Mouse (Mus musculus) right cerebral cortex, postnatal 4 days (tissue): Measurements from ENCODE around the gene Ampd3.
A peak's percentile ranks its signal among the peaks of the same experiment; 100 is the strongest.

Experiments
- DNase-seq: peaks from one replicate; pipeline ENCODE4 v3.0.0-alpha.2; 2022

Ampd3 gene

DNA sequence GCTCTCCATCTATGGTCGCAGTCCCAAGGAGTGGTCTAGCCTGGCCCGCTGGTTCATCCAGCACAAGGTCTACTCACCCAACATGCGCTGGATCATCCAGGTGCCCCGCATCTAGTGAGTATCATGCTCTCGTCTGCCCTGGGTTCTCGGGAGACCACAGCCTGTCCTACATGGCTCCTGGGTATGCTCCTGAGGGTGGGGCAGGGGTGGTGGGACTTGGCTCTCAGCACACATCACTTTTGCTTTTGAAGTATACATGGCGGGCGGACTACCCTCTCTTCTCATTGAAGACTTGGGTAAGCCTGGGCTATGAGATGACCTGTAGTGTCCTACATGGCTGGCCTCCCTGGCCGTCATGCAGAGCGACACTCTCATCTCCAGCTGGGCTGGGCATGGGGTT, 35.1 kb downstream of the Ampd3 start:
- no peak for DNase-seq

DNA sequence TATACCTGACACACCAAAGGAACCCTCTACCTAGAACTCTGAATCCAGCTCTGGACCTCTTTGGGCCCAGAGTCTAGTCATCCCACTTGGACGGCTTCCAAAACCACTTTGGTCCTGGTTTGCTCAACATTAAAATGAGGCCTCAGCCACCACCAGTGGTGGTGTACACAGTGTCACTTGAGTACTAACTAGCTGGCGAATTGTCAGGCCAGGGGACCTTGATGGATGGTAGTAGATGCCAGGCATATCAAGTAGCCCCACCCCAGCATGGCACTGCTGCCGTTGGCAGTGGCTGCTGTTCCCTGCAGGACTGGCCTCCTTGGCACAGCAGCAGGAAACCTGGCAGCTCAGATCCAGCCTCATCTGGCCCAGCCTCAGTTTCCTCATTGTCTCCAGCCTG, 36.3 kb downstream of the Ampd3 start:
- peak; percentile 45 for DNase-seq

DNA sequence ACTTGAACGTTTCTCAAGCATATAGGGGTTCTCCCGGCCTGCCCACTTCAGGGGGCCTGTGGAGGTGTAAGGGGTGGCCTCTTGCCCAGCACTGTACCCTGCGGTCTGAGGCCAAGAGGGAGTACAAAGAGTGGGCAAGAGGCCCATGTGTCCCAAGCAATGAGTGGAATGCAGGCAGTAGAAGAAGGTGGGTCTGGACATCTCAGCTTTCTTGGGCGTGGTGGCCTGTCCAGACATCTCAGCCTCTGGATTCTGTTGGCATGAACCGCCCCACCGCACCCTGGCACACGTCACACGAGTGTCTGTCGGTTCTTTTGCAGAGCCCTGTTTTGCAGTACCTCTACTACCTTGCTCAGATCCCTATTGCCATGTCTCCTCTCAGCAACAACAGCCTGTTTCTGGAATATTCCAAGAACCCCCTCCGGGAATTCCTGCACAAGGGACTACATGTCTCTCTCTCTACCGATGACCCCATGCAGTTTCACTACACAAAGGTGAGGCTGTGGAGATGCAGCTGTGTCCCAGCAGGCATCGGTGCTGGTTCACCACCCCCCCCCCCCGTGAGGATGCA, 39.5 kb downstream of the Ampd3 start:
- no peak for DNase-seq

DNA sequence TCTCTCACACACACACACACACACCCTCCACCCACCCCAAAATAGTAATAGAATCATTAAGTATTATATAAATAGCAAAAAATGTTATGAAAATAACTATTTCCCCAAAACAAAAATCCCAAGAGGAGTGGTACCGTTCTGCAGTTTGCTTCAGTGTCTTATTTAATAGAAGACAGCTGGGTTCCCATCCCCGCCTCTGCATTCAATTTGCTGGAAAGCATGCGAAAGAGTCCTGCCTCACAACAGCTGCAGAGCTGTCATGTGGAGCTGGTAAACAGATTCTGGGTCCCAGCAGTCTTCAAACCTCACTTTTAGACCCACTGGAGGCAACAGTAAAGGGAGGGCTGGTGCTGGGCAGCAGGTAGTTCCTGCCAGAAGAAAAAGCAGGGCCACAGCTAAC, 41.0 kb downstream of the Ampd3 start:
- no peak for DNase-seq

DNA sequence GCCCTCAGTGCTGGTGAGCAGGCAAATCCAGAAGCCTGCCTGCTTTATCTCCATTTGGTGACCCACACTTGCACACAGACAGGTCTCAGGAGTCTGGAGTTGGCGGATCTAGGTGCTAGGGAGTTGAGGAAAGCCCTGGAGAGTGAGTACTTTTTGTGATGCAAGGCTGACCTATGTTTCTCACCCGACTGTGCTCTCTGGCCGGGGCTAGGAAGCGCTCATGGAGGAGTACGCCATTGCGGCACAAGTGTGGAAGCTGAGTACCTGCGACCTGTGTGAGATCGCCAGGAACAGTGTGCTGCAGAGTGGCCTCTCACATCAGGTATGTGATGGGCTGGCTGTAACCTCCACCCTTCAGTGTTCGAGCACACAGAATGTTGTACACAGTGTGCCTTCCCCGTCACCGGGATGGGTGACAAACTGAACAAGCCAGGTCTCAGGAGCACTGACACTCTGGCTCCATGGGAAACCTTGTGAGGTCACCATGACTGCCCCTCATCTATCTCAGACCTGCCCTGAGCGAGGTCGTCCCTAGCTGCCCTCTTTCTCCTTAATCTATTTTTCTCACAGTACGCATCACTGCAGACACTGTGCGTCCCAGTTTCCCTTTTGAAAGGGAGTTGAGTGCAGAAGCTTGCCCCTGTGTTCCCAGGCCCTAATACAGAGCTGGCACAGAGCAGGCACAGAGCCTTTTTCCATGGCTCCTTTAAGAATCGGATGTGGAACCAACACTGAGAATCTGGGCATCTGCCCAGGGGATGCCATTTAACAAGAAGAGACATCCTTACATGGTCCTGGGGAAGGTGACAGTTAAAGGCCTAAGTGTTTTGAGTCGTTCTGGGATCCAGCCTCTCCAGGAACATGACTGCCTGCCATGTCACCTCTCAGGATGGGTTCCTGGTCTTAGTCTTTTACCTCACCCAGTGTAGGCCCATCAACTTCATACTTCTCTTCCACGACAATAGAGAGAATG, 41.9 kb downstream of the Ampd3 start:
- DNase-seq = no peak

DNA sequence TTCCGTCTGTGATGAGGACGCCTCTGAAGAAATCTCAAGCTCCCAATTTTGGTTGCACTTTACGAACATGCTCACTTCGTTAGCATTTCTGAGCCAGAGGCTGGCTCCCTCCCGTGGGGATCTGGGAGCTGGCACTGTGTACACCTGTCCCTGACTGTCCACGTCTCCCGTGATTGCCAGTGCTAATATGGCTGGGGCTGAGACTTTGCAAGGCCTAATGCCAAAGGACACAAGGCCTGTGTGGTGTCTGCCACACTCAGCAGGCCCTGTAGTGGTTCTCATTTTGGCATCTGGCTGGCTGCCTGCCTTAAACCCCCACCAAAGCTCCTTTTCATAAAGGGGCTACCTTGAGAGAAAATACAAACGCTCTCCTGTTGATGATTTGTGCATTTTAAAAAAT, 43.0 kb downstream of the Ampd3 start:
- no peak for DNase-seq

DNA sequence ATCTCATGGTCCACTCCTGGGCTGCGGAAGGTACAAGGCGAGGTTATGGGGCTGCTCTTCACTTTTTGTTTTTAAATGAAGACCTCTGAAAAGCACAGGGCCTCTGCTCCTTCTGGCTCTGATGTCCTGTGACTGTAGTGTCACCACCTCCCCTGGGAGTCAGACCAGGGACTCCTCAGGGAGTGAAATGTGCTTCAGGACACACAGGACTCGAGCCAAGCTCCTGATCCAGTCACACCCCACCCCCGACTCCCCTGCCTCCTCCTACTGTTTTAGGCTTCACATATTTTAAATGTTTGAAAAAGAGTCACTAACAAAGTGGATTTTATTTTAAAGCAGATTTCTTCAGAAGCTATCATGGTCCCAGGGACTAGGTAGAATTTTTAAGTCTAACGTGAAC, 43.5 kb downstream of the Ampd3 start:
- no peak for DNase-seq

DNA sequence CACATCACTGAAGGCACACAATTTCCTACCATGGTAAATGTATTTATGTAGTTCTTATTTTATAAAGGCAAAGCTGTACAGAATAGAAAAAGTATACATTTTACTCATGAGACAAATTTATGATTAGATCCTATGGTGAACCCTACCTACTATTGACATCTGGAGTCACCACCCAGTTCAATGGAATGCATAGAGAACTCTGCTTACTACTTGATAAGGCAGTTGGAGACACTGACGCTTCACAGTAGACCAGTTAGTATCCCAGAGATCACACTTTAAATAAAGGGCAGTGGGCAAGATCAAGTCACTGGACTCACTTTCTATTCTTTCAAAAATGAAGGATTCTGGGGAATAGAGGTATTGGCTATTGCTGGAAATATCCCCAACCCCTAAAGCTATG, 46.0 kb downstream of the Ampd3 start:
- DNase-seq = no peak

DNA sequence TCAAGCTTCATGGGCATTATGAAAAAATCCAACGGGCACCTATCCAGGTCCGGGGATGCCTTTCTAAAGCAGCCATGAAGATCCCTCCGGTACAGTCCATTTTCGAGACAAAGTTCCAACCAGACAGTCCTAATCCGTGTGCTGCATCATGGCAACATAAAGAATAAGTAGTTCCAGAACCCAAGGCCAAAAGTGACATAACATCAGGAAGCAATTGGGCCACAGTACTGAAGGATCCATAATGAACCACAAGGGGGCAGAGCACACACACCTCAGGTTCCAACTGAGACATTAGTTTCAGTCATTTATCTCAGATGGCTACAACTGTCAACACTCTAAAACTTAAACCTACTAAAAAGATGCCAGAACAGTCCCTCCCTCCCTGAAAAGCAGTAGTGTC, 48.0 kb downstream of the Ampd3 start:
- no peak for DNase-seq

DNA sequence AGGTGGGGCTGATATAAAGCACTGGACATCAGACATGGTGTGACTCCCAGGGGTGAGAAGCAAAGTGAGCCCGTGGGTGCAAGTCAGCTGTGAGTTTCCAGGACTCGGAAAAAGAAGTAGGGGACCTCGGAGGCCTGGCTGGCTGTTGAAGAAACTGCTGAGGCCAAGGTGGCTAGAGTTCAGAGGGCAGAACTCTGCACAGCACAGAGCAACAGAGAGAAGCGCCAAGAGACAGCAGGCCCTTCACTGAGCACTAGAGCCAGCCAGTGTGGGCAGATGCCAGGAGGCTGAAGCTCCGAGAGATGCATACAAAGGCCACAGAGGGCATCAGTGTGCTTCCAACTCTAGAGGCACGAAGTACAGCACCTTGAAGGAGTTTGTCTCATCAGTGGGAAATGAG, 50.2 kb downstream of the Ampd3 start:
- DNase-seq = no peak

DNA sequence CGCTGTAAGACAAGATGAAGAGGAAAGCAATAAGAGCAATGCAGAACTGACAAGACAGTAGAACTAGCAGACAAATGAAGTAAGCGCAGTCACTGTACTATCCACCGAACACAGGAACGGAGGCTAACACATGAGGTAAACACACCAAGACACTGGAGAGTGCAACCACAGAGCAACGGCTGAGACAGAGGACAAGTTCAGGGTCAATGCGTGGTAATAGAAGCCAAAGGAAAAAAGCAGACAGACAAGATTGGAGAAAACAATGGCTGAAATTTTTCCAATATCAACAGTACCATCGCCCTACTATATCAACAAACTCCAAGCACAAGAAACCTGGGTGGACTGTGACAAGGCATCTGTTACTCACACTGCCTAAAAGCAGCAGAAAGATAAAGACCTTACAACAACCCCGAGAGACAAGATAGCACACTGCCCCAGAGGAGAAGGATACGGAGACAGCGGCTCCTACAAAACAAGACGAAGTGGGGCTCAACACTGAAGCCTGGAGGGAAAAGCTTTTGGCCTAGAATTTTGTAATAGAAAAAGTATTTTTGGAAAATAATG, 50.9 kb downstream of the Ampd3 start:
- no peak for DNase-seq

DNA sequence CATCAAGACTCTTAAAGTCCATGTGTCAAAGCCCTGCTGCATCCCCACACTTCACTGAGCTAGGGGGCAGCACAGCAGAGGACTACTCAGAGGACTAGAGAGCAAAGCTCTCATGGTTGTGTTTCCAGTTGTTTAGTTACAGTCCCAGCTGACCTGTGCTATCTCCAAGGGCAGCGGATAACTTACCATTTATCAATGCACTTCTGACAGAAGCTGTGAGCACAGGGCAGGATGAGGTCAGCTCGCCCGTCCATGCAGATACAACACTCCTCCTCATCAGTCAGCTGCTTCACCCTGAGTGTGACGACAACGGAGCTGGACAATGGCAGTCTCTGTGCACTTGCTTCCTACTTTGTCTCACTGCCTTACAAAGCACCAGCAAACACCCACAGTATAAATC, 53.1 kb downstream of the Ampd3 start:
- DNase-seq = no peak

DNA sequence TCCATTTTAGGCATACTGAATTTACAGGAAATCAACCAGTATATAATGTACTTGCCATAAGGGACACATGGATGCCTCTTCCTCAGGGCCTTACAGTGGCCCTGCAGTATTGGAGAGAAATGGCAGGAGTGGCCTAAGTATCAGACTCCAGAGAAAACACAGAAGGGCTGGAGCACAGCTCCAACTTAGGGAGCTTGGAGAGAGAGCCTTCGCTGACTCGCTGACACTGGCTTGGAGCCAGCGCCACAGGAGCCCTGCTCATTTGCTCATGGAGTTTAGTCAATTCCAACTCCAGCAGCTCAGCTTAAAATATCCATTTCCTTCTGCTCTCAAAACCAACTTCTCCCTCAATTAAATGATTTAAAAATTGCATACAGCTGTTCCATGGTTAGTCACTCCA, 53.6 kb downstream of the Ampd3 start:
- no peak for DNase-seq

DNA sequence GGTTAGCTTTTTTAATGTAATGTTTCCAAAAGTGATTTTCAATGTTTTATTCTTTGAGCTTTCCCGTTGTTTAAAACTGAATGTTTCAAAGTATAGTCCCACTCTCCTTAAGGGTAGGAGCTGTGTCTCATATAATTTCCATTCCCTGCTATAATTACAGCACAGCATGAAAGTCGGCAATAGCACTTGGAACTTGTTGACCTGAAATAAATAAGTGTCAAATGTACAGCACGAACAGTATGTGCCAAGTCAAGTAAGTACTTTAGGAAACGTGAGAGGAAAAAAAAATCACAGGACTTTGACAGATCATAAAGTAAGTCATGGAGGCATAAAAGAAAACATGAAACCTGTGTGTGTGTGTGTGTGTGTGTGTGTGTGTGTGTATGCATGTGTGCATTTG, 54.0 kb downstream of the Ampd3 start:
- no peak for DNase-seq

DNA sequence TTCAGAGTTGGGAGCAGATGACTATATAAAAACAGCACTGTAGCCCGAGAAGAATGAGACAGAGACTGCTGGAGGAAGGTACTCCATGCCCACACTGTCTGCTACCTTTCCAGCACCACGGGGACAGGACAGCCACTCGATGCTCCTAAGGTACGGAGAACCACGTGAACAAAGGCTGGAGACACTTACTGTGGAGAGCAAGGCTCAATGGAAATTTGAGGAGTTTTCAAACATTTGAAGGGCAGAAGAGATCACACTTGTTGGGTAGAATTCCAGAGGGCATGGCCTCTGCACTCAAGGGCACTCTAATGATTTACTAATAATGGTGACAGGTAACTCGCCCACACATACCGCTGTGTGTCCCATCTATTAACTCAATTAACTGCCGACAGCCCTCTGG, 55.1 kb downstream of the Ampd3 start:
- no peak for DNase-seq

DNA sequence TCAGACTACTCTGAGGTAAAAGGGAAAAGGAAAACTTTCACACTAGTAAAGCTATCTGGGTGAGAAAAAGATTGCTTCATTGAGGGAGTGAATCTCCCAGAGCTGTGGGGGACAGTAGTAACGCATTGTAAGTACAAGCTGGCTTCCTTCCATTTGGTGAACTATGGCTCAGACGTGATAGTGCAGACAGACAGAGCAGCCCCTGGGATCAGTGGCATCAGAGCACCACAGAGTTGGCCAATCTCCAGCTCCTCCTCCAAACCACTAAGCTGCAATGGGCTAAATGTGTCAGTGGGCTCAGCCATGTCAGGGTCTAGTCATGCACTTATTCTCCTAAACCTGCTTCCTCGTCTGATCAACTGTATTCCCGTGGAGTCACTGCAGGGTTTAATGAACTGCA, 55.6 kb downstream of the Ampd3 start:
- no peak for DNase-seq

DNA sequence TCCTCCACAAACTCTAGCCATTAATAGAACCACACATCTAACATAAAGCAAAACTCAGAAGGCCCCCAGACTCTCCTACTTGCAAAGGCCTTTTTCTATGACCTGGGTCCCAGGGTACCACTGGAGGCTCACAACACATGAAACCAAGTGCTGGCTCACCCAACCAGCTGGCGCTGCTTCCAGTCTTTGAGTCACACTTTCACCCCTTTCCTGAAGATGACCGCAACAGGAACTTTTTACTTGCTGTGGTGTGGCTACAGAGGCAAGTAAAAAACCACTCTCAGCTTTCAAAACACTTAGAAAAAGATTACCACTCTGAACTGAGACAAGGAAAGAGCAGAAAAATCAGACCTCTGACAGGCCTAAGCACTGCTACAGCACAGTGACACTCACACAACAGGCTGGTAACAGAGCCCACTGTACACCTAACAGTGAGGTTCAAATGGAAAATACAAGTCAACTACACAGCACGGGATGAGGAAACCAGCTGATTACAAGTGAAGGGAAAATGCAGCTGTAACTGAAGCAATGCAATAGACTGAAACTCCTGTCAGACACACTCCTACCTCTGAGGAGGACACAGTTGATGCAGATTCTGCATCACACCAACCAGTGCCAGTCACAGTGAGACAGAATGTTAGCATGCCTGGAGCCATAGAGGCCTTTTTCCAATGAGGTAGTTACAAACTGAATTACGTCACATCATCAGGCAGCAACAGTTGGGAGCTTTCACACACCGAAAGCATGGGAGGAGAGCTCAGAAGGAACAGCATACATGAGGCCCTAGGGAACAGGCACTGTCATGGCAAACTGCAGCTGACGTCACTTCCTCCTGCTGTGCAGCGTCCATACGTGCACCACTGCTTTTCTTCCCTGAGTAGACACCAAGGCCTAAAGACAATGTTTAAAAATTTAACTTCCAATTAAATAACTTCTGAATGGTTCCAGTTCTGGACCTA, 56.3 kb downstream of the Ampd3 start:
- DNase-seq = no peak

DNA sequence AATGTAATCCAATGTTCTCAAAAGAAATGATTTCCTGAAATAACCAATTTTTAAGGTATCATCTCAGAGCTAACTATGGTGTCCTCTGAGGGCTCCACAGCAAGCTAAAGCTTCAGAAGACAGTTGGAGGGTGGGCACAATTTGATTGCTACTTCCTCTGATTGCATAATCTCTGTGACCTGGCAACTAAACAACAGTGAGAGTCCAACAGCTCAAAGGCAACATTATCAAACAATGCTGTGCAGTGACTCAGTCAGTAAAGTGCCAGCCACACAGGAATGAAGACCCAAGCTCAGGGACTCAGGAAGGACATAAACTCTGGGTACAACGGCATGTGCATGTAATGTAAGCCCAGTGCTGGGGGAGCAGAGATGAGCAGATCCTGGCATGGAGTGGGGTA, 65.0 kb downstream of the Ampd3 start:
- no peak for DNase-seq

DNA sequence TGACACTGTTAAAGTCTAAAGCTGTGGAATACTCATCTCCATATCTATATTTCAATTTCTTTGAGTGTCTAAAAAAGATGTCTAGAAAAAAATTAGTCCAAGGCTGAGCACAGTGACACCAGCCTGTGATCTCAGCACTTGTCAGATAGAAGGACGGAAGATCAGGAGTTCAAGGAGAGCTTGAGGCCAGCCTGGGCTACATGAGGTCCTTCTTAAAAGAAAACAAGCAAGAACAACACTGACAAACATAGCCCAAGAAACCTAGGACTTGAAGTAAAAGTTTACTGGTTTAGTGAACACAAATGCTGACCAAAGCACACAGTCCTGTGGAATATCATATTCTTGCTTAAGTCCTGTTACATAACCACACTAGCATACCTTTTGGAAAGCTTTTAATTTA, 66.0 kb downstream of the Ampd3 start:
- no peak for DNase-seq

DNA sequence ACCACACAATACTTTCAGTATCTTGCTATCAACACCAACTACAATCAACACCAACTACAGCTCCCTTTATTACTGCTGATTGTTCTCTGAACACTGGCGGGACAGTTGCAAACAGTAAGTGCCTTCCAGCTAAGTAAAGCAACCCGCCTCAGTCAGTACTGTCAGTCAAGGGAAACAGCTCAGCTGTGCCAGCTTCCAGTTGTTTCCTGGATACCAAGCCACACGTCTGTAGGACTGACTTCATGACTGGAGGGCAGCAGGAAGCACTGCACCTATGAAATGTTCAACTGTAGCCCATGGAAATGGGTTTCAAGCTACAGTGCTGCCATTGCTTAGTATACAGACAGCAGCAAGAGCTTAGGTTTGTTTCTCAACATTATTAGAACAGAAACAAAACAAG, 66.5 kb downstream of the Ampd3 start:
- no peak for DNase-seq

DNA sequence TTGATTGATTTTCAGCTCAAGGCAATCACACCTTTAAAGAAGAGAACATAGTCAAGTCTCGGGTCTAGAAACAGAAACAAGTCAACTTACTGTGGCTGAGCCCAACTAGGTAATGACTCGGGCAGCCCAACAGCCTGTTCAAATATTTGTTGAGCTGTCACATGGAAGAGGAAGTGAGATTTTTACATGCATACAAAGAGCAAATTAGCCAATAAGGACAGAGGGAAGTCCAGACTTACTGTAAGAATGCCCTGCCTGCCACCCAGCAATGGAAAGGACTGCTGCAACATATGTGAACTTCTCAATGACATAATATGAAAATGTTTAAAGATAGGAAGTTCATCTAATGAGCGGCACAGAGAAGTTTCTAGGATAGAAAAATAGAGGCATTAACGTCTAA, 72.3 kb downstream of the Ampd3 start:
- no peak for DNase-seq

DNA sequence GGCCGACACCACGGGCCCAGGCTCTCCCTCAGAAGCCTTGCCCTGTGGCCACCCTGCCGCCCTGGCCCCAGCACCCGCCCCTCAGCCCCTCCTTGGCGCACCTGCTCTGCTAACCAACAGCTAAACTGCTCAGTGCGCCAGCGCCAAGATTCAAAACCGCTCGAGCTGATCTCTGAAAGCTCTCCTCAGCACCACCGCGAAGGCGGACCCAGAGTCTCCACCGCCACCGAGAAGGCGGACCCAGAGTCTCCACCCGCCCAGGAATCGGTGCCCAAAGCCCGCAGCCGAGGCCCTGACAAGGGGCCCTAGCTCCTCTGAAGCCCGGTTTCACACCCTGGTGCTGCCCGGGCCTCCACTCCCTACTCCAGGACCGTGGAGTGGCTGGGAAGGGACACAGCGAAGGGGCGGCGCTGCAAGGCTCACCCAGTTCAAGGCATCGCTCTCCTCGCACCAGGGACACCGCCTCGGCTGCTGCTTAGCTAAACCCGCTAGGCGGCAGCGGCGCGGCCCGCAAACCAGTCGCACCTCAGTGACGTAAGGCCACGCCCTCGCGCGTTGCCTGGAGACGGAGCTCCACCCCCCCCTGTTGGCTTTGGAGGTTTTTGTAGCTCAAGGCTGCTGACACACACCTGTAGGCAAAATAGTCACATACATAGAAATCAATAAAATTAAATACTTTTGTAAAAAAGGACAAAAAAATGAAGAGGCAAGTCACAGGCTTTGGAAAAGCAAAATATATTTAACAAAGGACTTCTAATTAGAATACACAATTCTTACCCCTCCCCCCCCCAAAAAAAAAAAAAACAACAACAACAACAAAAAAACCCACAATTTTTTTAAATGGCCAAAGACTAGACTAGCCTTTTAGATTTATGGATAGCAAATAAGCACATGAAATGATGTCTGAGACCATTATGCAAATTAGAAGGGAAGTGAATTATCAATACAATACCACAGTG, 76.2 kb downstream of the Ampd3 start, which contains the start of gene Rnf141:
Gene Rnf141, minus strand, starts transcription at position 542 of the 959 bp plus-strand sequence.
- DNase-seq = peak; percentile 94
